Mouse (Mus musculus): ENCODE results near the gene Pla2g4b.

Pla2g4b gene

DNA sequence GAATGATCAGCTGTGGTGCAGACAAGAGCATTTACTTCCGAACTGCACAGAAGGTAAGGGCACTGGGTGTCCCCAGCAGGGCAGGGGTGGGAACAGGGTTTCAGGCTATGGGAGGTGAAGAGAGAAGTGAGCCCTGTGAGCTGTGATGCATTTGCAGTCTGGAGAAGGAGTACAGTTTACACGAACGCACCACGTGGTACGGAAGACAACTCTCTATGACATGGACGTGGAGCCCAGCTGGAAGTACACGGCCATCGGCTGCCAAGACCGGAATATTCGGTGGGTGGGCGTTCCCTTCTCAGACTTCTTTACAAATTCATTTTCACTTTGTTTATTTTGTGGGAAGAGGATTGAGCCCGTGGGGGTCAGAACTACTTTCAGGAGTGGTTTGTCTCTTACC is 15.6 kb upstream of the Pla2g4b start:
- DNase-seq = no peak

GRCm38 (mm10) chr2:120024337-120024736 is 8.9 kb upstream of the Pla2g4b start:
- DNase-seq = no peak

DNA sequence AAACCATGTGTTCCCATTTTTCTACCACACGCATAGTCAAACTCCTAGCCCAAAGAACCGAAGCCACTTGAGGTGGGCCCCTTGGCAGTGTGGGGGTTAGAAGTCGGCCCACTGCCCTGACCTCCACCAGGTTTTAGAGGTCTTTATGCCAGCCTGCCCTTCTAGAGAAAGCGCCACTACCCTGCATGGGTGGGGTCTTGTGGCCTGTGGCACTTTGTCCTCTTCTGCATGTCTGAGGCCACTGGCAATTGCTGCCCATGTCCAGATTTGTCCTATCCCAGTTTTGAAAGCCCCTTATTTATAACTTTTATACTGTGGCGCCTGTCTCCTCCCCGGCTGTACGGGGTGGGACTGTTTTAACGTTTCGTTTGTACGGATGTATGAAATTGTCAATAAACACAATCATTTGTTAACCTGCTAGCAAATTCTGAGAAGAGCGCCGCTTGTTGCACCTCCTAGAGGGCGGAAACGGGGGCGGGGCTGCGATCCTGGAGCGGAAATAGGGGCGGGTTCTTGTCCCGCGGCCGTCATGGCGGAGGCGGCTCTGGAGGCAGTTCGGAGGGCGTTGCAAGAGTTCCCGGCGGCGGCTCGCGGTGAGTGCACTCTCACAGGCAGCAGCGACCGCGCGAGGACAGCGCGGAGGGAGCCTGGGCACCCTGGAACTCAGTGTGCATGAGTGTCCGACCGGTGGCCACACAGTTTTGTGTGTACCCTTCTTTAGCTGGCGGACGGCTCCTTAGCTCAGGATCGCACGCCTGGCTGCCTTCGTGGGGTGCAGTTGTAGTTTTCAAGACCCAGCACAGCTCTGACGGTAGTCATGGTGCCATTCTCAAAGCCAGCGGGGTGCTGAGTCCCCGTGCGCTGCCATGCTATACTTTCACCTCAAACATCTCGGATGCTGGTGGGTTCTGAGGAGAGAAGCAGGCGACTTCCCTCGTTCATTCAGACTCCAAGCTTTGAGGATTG is 6.0 kb upstream of the Pla2g4b start, which contains the start of the genes Jmjd7 and Gm28042:
Gene Jmjd7 (plus strand): TSS at position 500 of the 966 bp plus-strand sequence.
Gene Gm28042 (plus strand): TSS at position 510 of the 966 bp plus-strand sequence.
- peak; percentile 94 for DNase-seq

DNA sequence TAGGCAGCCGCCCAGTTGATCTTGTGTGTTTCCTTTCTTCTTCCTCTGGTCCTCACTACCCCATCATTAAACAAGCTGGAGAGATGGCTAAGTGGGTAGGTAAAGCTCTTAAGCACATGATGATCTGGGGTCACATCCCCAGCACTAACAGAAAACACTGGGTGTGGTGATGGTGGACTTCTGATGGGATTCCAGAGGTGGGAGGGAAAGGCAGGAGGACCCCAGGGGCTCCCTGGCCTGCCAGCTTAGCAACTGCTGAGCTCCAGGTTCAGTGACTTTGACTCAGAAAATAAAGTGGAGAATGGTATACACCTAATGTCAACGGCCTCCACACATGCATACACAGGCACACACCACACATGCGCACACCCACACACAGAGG is 5.3 kb upstream of the Pla2g4b start:
- no peak for DNase-seq

DNA sequence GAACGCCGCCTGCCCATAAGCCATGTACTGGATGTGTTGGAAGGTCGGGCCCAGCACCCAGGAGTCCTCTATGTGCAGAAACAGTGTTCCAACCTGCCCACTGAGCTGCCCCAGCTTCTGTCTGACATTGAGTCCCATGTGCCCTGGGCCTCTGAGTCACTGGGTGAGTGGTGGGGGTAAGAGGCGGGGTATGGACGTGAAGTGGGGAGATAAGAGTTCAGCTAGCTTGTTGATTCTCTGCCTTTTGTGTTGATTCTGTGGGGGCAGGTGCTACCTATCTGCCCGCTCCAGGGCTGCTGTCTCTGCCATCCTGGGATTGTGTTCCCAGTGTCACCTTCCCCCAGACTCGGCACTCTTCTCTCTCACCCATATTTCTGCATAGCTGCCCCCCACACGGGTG is 2.8 kb upstream of the Pla2g4b start:
- DNase-seq = no peak

DNA sequence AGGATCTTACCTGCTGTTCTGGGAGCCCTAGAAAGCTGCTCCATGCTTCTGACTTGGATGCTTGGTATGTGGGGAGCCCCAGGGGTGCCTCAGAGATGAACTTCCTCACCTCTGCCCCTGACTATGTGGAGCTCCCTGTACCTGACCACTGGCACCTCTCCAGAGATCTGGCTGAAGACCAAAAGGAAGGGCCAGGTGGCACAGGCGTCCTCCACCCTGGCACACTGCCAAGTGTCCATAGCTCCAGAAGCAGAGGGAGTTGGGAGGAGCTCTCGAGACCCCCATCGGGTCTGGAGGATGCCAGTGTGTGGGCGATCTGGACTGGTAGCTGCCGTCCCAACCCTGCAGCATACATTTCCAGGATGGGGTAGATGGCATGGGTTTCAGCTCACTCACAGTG is 509 bp downstream of the Pla2g4b start:
- no peak for DNase-seq

DNA sequence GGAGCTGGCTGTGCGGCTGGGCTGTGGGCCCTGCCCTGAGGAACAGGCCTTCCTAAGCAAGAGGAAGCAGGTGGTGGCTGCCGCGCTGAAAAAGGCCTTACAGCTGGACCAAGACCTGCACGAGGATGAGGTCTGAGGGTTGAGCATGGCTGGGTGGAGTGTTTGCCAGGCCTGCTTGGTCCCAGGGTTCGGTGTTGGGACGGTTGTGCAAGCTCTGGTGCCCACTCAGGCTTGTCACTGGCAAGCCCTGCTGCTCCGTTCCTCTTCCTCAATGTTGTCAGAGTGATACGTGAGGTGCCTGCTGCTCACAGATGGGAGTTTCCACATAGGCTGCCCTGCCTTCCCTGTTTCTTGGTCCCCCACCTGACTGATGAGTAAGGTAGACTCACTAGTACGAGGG is 4.5 kb downstream of the Pla2g4b start:
- no peak for DNase-seq

GRCm38 (mm10) chr2:120040991-120041390 is 7.8 kb downstream of the Pla2g4b start:
- no peak for DNase-seq

DNA sequence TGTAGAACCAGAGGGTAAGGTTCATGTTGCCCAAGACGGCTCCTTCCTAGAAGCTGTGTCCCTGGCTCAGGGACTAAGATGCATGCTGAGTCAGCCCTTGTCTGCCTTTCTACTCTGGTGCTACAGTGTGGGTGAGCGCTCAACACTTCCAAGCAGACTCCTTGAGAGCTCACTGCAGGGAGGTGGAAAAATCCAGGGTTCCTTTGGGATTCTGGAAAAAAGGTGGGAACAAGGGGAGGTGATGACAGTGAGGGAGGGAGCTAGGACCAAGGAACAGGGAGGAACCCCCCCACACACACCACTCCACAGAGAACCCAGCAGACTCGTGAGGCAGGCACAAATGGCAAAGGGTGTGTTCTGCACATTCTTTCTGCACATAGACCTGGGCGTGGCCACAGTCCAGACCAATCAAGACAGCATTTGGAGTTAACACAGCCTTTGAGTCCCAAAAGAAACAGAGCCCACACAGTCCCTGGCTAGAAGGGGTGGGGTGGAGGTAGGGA is 10.9 kb downstream of the Pla2g4b start:
- peak; percentile 12 for DNase-seq

GRCm38 (mm10) chr2:120044676-120045075 is 11.5 kb downstream of the Pla2g4b start:
- no peak for DNase-seq

DNA sequence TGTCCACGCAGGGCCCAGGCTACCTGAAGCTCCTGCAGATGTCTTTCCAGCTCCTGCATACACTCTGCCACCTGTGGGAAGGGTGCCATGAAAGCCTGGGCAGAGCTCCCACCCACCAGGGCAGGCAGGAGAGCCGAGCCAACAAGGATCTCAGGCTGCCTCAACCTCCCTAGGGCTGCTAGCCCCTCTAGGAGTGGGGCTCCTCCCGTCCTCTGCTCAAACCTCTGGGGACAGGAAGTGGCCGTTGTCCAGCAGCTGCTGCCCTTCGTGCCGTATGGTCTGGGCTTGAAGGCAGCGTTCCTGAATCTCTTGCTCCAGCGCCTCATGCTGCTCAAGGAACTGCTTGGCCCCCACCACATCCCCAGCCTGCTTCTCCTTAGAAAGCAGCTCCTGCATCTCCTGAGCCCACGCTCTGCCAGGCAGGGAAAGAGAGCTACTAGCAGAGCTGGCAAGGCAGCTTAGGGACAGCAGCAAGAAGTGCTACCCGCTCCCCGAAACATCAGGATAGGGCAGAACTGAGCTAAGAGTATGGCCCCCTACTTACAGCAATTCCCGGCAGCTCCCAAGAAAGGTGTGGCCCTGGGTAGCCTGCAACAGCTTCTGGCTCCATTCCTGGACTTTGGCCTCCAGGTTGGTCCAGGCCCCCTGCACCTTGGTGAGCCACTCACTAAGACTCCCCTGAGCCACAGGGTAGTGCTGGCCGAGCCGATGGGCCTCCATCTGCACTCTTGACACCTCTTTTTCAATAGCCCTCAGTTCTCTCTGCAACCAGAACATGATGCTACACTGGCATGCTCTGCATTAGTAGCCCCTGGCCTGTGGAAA is 13.5 kb downstream of the Pla2g4b start:
- DNase-seq = no peak

DNA sequence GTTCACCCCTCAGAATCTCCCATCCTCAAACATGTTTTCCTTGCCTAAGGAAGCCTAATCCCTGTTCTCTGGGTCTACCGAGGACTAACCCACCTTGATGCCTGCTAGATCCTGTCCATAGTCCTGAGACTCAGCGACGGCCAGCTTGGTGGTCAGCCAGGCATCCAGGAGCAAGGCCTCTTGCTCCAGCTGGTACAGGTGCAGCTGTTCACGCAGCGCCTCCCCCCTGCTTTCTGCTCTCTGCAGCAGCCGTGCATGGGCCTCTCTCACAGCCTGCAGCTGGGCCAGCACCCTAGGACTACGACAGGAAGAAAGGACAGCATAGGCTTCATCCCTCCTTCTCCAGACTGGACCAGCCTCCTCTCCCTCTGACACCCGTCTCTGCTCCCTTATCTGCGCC is 15.0 kb downstream of the Pla2g4b start:
- no peak for DNase-seq

DNA sequence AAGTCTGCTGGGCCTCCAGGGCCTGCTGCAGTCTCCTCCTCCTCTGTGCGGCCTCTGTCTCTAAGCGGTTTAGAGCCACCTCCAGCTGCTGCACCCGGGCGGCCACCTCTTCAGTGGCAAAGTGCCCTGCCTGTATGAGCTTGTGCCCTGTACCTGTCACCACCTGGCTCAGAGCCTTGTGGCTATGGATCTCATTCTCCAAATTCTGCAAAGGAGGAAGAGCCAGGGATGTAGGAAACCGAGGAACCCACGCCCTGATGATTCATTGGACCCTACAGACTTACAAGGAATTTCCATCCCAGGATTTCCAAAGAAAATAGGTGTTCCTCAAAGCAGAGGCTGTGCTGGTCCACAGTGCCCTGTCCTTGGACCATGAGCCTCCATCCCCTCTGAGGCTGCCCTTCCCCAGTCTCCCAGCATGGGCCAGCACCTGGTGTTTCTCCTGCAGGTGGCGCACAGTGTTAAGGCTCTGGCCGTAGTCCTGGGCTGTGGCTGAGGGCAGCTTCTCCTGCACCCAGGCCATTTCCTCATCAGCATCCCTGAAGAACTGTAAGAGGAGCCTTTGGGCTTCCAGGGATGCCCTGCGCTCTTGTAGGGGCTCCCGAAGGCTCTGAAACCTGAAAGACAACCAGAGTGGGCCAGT is 16.5 kb downstream of the Pla2g4b start:
- DNase-seq = peak; percentile 59

- no peak for DNase-seq
Measured at GRCm38 (mm10) chr2:120051405-120051804, 18.2 kb downstream of the Pla2g4b start.

GRCm38 (mm10) chr2:120054771-120055552 is 21.7 kb downstream of the Pla2g4b start:
- DNase-seq = no peak

- no peak for DNase-seq
Measured at GRCm38 (mm10) chr2:120055923-120056322, 22.7 kb downstream of the Pla2g4b start.

DNA sequence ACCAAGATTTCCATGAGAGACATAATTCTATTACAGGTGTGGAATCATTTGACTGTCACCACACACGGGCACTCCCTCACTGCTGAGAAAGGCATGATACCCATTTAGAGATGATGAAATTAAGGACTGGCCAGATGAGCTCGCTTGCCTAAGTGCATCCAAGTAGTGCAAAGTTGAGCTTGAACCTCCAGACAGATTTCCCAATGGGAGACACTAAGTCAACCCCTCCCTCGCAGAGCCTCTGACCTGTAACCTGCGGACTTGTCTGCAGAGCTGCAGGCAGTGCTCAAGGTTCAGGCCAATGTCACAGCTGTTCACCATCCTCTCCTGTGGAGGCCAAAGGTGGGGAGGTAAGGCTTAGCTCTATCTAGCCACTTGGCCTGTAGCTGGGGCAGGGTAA is 25.6 kb downstream of the Pla2g4b start:
- DNase-seq = no peak

DNA sequence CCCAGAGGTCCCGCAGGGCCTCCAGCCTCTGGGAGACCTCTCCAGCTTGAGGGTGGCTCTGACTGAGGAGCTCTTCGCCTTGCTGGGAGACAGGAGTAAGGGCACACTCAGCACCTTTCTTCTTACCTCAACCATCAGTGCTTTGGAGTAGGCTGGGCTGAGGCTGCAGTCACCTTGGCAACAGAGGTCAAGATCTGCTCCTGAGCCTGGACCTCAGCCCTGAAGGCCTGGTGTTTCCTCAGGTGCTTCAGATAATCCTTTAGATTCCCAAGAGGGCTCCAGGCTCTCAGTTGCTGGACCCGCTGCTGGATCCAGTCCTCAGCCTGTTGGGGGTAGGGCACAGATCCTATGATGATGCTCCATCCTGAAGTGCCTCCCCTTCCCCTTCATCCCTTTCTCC is 26.2 kb downstream of the Pla2g4b start:
- no peak for DNase-seq

DNA sequence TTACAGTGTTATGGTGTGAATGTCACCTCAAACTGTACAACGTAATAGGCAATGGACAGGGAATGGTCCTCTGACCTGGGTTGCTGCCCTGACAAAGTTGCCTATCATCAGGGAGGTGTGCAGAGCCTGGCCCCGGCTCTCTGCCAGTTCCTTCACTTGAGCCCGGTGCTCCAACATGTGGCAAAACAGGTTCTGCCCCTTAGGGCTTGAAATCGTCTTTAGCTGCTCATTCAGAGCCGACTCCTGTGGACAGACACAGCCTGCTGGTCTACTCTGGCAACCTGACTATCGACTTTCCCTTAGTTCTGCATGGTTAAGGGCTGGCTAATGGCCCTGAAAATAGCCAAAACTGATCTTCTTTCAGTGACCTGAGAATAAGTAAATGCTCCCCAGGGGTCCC is 27.0 kb downstream of the Pla2g4b start:
- peak; percentile 39 for DNase-seq

DNA sequence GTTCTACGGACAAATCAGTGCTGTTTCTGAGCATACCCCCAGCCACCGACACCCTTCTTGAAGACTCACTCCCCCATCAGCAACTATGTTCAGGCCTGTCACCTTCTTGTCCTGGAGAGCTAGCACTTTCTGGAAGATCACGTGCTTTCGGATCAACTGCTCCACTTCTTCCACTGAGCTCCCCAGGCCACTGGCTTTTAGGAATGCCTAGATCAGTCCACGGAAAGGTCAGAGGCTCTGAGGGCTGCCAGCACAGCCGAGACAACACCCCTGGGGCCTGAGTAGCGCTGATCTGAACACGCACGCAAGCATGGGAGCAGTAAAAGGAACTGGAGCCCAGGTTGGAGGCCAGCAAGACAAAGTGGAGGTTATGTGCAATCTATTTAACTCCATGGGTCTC is 27.4 kb downstream of the Pla2g4b start:
- DNase-seq = peak; percentile 34

- DNase-seq = no peak
Measured at GRCm38 (mm10) chr2:120062248-120062647, 29.0 kb downstream of the Pla2g4b start.

DNA sequence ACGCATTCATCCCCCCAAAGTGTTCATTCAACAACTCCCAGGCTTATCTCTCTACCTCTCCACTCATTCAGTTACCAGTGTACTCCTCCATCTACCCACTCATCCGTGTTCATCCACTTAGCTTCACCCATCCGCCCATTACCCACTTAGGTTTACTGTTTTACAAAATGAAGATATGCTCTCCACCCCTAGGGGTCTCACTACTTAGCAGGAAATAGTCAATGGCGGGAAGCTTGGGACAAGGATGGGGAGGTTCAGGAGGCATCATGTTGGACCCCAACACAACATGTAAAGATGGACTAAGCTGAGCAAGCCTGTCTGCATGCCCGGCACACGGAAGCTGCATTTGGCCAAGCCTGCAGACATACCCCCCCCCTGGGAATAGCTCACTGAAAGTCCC is 31.4 kb downstream of the Pla2g4b start:
- DNase-seq = no peak
